Mouse (Mus musculus): ENCODE data around the gene Hist1h4h. TPM values are rescaled to one million over a fixed set of nuclear protein-coding genes. Genes with fewer than 3 reads are reported as not detected.
A peak's percentile ranks its signal among the peaks of the same experiment; 100 is the strongest.
"Not testable (repeated sequence)": the region's sequence is repeated elsewhere in the genome, so short reads cannot be mapped to it uniquely, and the experiment has no call there.

The Hist1h4h gene
- polyA plus RNA-seq, 2 experiments = 5.3 to 24.1 TPM

DNA sequence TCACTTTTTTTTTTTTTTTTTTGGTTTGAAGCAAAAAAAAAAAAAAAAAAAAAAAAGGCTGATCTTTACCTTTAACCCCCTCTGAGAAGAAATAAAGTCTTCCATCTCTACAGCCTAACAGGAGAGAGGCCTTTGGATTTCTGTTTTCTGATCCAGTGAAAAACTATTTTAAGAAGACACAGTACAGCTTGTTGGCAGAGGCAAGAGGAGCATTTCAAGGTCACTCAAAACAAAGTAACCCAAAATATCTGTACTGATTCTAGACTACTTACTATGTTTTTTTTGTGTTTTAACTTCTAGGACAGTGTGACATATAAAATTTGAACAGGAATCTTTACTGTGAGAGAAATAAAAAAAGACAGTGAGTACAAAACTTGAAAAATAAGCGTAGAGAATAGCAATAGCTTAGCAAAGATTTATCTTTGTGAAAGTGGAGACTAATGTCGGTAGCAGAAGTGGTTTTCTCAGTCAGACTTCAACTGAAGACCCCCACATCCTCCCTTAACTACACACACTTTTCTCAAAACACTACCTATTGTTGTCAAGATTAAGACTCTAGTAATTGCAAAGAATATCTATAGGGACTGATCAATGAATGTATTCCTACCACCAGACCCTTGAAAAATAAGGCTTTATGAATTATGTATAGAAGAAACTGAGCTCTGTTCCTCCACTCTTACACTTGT lies 1.2 kb upstream of the Hist1h4h start:
- 17% methylated on average over 2 of the region's 2 CpGs for WGBS (ENCODE audit: insufficient replicate concordance)
- peak overlapping the region; percentile 100 for H3K27ac ChIP-seq

GRCm38 (mm10) chr13:23530181-23530900 lies 509 bp upstream of the Hist1h4h start:
- Histone ChIP-seq H3K36me3 (replicated peaks; ENCODE audit: control insufficient read depth, insufficient read depth, low read depth) (no peaks in the 10 kb centered on the region), H3K27me3 (ENCODE audit: control insufficient read depth, insufficient read depth, low read length) (no peaks in the 10 kb centered on the region), H3K4me3 (ENCODE audit: insufficient read depth in 1 of 2, low read depth in 2 of 2, low read length in 2 of 2) (peak overlapping the region; percentile 64 to 74), H3K9me3 (ENCODE audit: control insufficient read depth, low read length) (no peaks in the 10 kb centered on the region), H3K4me2 (ENCODE audit: low read depth) (peak overlapping the region; percentile 95), H3K9ac (replicated peaks) (peak overlapping the region; percentile 99), H3K4me1 (replicated peaks; ENCODE audit: control insufficient read depth in 2 of 2, insufficient read depth in 2 of 2, low read length in 1 of 2) (peaks cover 17 to 20% of the 10 kb centered on the region in 2 experiments), H3K27ac (peak overlapping the region; percentile 100)
- ATAC-seq (ENCODE audit: insufficient read depth) = no peak
- WGBS (ENCODE audit: insufficient replicate concordance) = under 1% methylated on average over 20 of the region's 20 CpGs
- TF ChIP-seq EP300 (IDR thresholded peaks at IDR 0.05; ENCODE audit: low read depth) = no peak
- no peak for TF ChIP-seq CTCF (IDR thresholded peaks at IDR 0.05; ENCODE audit: low read depth)
- peak in 1 of 3 experiments; percentile 68 for DNase-seq (ENCODE audit: low read depth in 3 of 3, low spot score in 3 of 3)

More for the DNA sequence above, 1.2 kb upstream of the Hist1h4h start:
- DNase-seq (ENCODE audit: low read depth in 3 of 3, low spot score in 3 of 3) = no peak
- Histone ChIP-seq H3K4me2 (ENCODE audit: low read depth) (peak overlapping the region; percentile 95), H3K36me3 (replicated peaks; ENCODE audit: control insufficient read depth, insufficient read depth, low read depth) (no peaks in the 10 kb centered on the region), H3K4me3 (ENCODE audit: insufficient read depth in 1 of 2, low read depth in 2 of 2, low read length in 2 of 2) (peak overlapping the region; percentile 64 to 74), H3K9me3 (ENCODE audit: control insufficient read depth, low read length) (no peaks in the 10 kb centered on the region), H3K27me3 (ENCODE audit: control insufficient read depth, insufficient read depth, low read length) (no peaks in the 10 kb centered on the region), H3K4me1 (replicated peaks; ENCODE audit: control insufficient read depth in 2 of 2, insufficient read depth in 2 of 2, low read length in 1 of 2) (peaks cover 17 to 23% of the 10 kb centered on the region in 2 experiments), H3K9ac (replicated peaks) (peak overlapping the region; percentile 99)
- no peak for ATAC-seq (ENCODE audit: insufficient read depth)
- TF ChIP-seq EP300 (IDR thresholded peaks at IDR 0.05; ENCODE audit: low read depth) (no peak), CTCF (IDR thresholded peaks at IDR 0.05; ENCODE audit: low read depth) (no peak)

GRCm38 (mm10) chr13:23532262-23533075 lies 1.6 kb downstream of the Hist1h4h start:
- Histone ChIP-seq H3K4me1 (replicated peaks; ENCODE audit: control insufficient read depth in 2 of 2, insufficient read depth in 2 of 2, low read length in 1 of 2) (peaks cover 19 to 20% of the 10 kb centered on the region in 2 experiments), H3K9me3 (ENCODE audit: control insufficient read depth, low read length) (no peaks in the 10 kb centered on the region), H3K4me2 (ENCODE audit: low read depth) (peak overlapping the region; percentile 95), H3K27ac (peak overlapping the region; percentile 100), H3K9ac (replicated peaks) (peak overlapping the region; percentile 99), H3K36me3 (replicated peaks; ENCODE audit: control insufficient read depth, insufficient read depth, low read depth) (no peaks in the 10 kb centered on the region), H3K4me3 (ENCODE audit: insufficient read depth in 1 of 2, low read depth in 2 of 2, low read length in 2 of 2) (peak overlapping the region; percentile 51 to 74), H3K27me3 (ENCODE audit: control insufficient read depth, insufficient read depth, low read length) (no peaks in the 10 kb centered on the region)
- 11% methylated on average over 9 of the region's 9 CpGs for WGBS (ENCODE audit: insufficient replicate concordance)
- ATAC-seq (ENCODE audit: insufficient read depth) (no peak), DNase-seq (ENCODE audit: low read depth in 3 of 3, low spot score in 3 of 3) (no peak)
- no peak; the same call in 1 of the 2 replicates for TF ChIP-seq EP300 (IDR thresholded peaks at IDR 0.05; ENCODE audit: low read depth)
- no peak for TF ChIP-seq CTCF (IDR thresholded peaks at IDR 0.05; ENCODE audit: low read depth)

- H3K36me3 ChIP-seq (replicated peaks; ENCODE audit: control insufficient read depth, insufficient read depth, low read depth); H3K9me3 ChIP-seq (ENCODE audit: control insufficient read depth, low read length); H3K27me3 ChIP-seq (ENCODE audit: control insufficient read depth, insufficient read depth, low read length): not testable (repeated sequence)
- Histone ChIP-seq H3K4me1 (replicated peaks; ENCODE audit: control insufficient read depth in 2 of 2, insufficient read depth in 2 of 2, low read length in 1 of 2) (peaks cover 23 to 24% of the 10 kb centered on the region in 2 experiments), H3K9ac (replicated peaks) (peak within 1 kb of the TSS; percentile 99), H3K4me3 (ENCODE audit: insufficient read depth in 1 of 2, low read depth in 2 of 2, low read length in 2 of 2) (peak within 1 kb of the TSS; percentile 74 to 84), H3K27ac (peak within 1 kb of the TSS; percentile 100), H3K4me2 (ENCODE audit: low read depth) (peak within 1 kb of the TSS; percentile 95)
- peak; percentile 25 for TF ChIP-seq CTCF (IDR thresholded peaks at IDR 0.05; ENCODE audit: low read depth)
- peak; percentile 36 for ATAC-seq (ENCODE audit: insufficient read depth)
- WGBS (ENCODE audit: insufficient replicate concordance) = 0% methylated on average over 25 of the region's 53 CpGs
- peak; percentile 91 to 92 (median 92) for DNase-seq (ENCODE audit: low read depth in 3 of 3, low spot score in 3 of 3)
Measured at GRCm38 (mm10) chr13:23533560-23534367, 2.9 kb downstream of the Hist1h4h start, which contains the start of gene Hist1h2af. Gene Hist1h2af (plus strand): TSS chr13:23533906.
